Mouse (Mus musculus): Measurements from ENCODE around the gene R3hdm4.

DNA sequence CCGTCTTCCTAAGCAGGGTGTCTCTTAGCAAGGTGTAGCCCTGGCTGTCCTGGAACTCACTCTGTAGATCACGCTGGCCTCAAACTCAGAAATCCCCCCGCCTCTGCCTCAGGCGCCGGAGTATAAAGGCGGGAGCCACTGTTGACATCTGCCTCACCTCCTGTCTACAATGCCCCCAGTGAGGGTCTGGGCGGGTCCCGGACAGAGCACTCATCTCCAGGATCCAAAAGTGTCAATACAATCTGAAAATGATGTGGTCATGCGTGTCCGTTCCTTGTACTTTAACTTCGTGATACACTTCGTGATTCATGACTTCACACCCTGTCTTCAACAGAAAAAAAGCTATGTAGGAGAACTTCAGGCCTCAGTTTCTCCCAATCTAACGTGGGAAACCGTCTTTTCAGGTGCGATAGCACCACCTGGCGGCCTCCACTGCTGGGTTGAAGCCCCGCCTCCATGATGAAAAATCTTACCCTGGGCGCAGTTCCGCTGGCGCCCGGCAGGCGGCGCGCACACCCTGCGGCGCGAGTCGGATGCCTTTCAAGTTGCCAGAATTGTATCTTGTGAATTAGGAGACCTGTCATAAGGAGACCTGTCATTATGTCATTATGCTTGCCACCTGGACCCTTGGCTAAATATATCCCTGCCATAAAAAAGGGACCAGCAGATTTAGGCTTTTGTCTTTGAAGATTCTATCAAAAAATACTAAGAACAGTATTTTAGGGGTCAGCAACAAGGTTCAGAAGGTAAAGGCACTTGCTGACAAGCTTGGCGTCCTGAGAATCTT, 4.2 kb upstream of the R3hdm4 start:
- peak; percentile 100 for TF ChIP-seq CTCF (IDR thresholded peaks at IDR 0.05; ENCODE audit: low read depth, low read length)
- no peak for TF ChIP-seq POLR2A (IDR thresholded peaks at IDR 0.05; ENCODE audit: extremely low read depth, insufficient read depth, low read length)

Data from liver, adult 2 months (tissue).